10 mouse cellular contexts compared by ENCODE assay signal in genomic region chr17:57770904-57771303, GRCm38 (mm10). TPM values are rescaled to one million over a fixed set of nuclear protein-coding genes. Genes with fewer than 3 reads are reported as not detected.
DNase-seq lines count a peak whose midpoint lies in the region; ATAC-seq and TF ChIP-seq lines count a peak whose summit lies in the region.
"Had no signal": no experiment of that assay in that cellular context is flagged by ENCODE, and none has a peak within 500 bp of the region (broad histone marks: within the 10 kb centered on the region; RNA-seq: fewer than 3 reads in every experiment).

No protein-coding gene starts in this region.

- peak; percentile 54 for TF ChIP-seq CTCF in lung, embryonic 14.5 days (IDR thresholded peaks at IDR 0.05; ENCODE audit: low read depth)

- no peak overlapping the region for H3K27ac ChIP-seq in lung, embryonic 14.5 days (ENCODE audit: low read depth)
- no peak overlapping the region for H3K27ac ChIP-seq in hindbrain, embryonic 14.5 days
- H3K27ac ChIP-seq: macrophage had no signal

- H3K9ac ChIP-seq in lung, embryonic 14.5 days, result no peak overlapping the region
- no peak overlapping the region for H3K9ac ChIP-seq in hindbrain, embryonic 14.5 days

- H3K4me3 ChIP-seq in lung, embryonic 14.5 days (ENCODE audit: low read depth, low read length), result no peak overlapping the region
- peak overlapping the region; percentile 9; the same call in 1 of the 2 replicates for H3K4me3 ChIP-seq in hindbrain, embryonic 14.5 days (replicated peaks; ENCODE audit: low read length)

- DNase-seq in lung, embryonic 14.5 days, result peak; percentile 41
- DNase-seq in lung, adult 18-20 months, result no peak
- DNase-seq in brain, embryonic 18.5 days (ENCODE audit: low read depth, low spot score), result peak; percentile 60
- peak; percentile 82 for DNase-seq in hindbrain, embryonic 14.5 days (ENCODE audit: low spot score)
- peak; percentile 62 for DNase-seq in retina, postnatal 1 day
- DNase-seq in thymus, postnatal 4 days, result no peak
- no peak for DNase-seq in urinary bladder, postnatal 14 days (ENCODE audit: low spot score)
- DNase-seq in thymus, postnatal 25 days, result no peak

- no peaks in the 10 kb centered on the region for H3K4me1 ChIP-seq in lung, embryonic 14.5 days (ENCODE audit: insufficient read depth)
- H3K4me1 ChIP-seq in hindbrain, embryonic 14.5 days (replicated peaks; ENCODE audit: control insufficient read depth, insufficient read depth, low read length), result peaks cover 10% of the 10 kb centered on the region; the same call in 1 of the 2 replicates

- H3K27me3 ChIP-seq in lung, embryonic 14.5 days (ENCODE audit: insufficient read depth, low read length), result no peaks in the 10 kb centered on the region
- H3K27me3 ChIP-seq in hindbrain, embryonic 14.5 days (ENCODE audit: control insufficient read depth, insufficient read depth, low read length), result no peaks in the 10 kb centered on the region

- no peaks in the 10 kb centered on the region for H3K9me3 ChIP-seq in lung, embryonic 14.5 days (ENCODE audit: low read depth, low read length)
- no peaks in the 10 kb centered on the region for H3K9me3 ChIP-seq in hindbrain, embryonic 14.5 days (ENCODE audit: control insufficient read depth, low read length)

- WGBS in lung, embryonic 14.5 days, result 22% methylated on average over 4 of the region's 4 CpGs
- 20% methylated on average over 4 of the region's 4 CpGs for WGBS in hindbrain, embryonic 14.5 days

- ATAC-seq in lung, embryonic 14.5 days (ENCODE audit: insufficient read depth), result no peak
- peak; percentile 65; the same call in 1 of the 2 replicates for ATAC-seq in hindbrain, embryonic 14.5 days (ENCODE audit: low FRiP score)

- no peaks in the 10 kb centered on the region for H3K36me3 ChIP-seq in lung, embryonic 14.5 days (ENCODE audit: insufficient read depth)
- no peaks in the 10 kb centered on the region for H3K36me3 ChIP-seq in hindbrain, embryonic 14.5 days (replicated peaks; ENCODE audit: control insufficient read depth, insufficient read depth)

- no peak overlapping the region for H3K4me2 ChIP-seq in lung, embryonic 14.5 days
- H3K4me2 ChIP-seq in hindbrain, embryonic 14.5 days (replicated peaks), result peak overlapping the region; percentile 68; the same call in 1 of the 2 replicates

RNA-seq across cellular contexts. Expression of gene Cntnap5c, which starts 1.5 kb away (rescaled TPM):
- not detected in 2 replicates for polyA plus RNA-seq in lung, embryonic 14.5 days (2014; fragmentation: Nextera tagmentation; extraction: Ambion mirVana)
- 2.0 TPM in 2 replicates for polyA plus RNA-seq in hindbrain, embryonic 14.5 days (2014; fragmentation: Nextera tagmentation; extraction: Ambion mirVana)
- polyA plus RNA-seq: macrophage had no signal

RNA-seq across cellular contexts. Expression of gene Gm21834, which starts 28.9 kb away (rescaled TPM):
- not detected in 2 replicates for polyA plus RNA-seq in lung, embryonic 14.5 days (2014; fragmentation: Nextera tagmentation; extraction: Ambion mirVana)
- not detected in 2 replicates for polyA plus RNA-seq in hindbrain, embryonic 14.5 days (2014; fragmentation: Nextera tagmentation; extraction: Ambion mirVana)
- polyA plus RNA-seq: cerebellum, adult 2 months; macrophage had no signal

Comparison
In these comparisons a context has a peak if more than half of its experiments do, and no peak if none do; other contexts are left out.
1. DNase-seq: peak in lung, embryonic 14.5 days (single experiment), brain, embryonic 18.5 days (single experiment), hindbrain, embryonic 14.5 days (single experiment) and retina, postnatal 1 day (single experiment); none in lung, adult 18-20 months (0 of 2), thymus, postnatal 4 days (single experiment), urinary bladder, postnatal 14 days (single experiment) and thymus, postnatal 25 days (single experiment).